In genomic region chr10:60807531-60808185, GRCm38 (mm10) we compare ENCODE assay signal across 8 mouse cellular contexts. TPM values are rescaled to one million over a fixed set of nuclear protein-coding genes. Genes with fewer than 3 reads are reported as not detected.
DNase-seq lines count a peak whose midpoint lies in the region; ATAC-seq and TF ChIP-seq lines count a peak whose summit lies in the region.

No protein-coding gene starts in this region.

- H3K27ac ChIP-seq in cortical plate, adult 2 months (ENCODE audit: insufficient read depth, low read length): 0 out of 2 replicates have a peak overlapping the region, but pooled peaks have one; percentile 37
- H3K27ac ChIP-seq in heart, adult 2 months: peak overlapping the region; percentile 78
- H3K27ac ChIP-seq in intestine, postnatal 0 days (ENCODE audit: low read depth, low read length): peak overlapping the region; percentile 41
- no peak overlapping the region for H3K27ac ChIP-seq in thymus, adult 2 months (ENCODE audit: control insufficient read depth, insufficient read depth, low read length)

- 0 out of 2 replicates have a peak overlapping the region, but pooled peaks have one; percentile 9 for H3K4me2 ChIP-seq in intestine, postnatal 0 days (replicated peaks; ENCODE audit: low read depth)

- DNase-seq in heart, adult 2 months: peak; percentile 81 to 87
- DNase-seq in lung, postnatal 4 days: peak; percentile 74 to 90
- DNase-seq in left cerebral cortex, adult 9 months (ENCODE audit: low spot score in 2 of 2): no peak
- no peak for DNase-seq in thymus, postnatal 14 days
- DNase-seq in thymus, adult 2 months: no peak

- H3K4me1 ChIP-seq in cortical plate, adult 2 months (ENCODE audit: control insufficient read depth, insufficient read depth, low read length): 0 out of 2 replicates have a peak, but pooled peaks cover 1% of the 10 kb centered on the region
- peaks cover 42% of the 10 kb centered on the region for H3K4me1 ChIP-seq in heart, adult 2 months (ENCODE audit: control insufficient read depth, insufficient read depth, low read length)
- H3K4me1 ChIP-seq in intestine, postnatal 0 days (replicated peaks; ENCODE audit: control insufficient read depth, insufficient read depth, low read length): 0 out of 2 replicates have a peak, but pooled peaks cover 5% of the 10 kb centered on the region
- no peaks in the 10 kb centered on the region for H3K4me1 ChIP-seq in thymus, adult 2 months (replicated peaks; ENCODE audit: control insufficient read depth, insufficient read depth, low read length)

- intact Hi-C loops in heart, adult 2 months (cut with DNase I): loop anchor here (2.0 kb wide), 1 partner anchor 23 kb away; the partner anchor contains the start of gene Unc5b

- H3ac ChIP-seq in C2C12 (ENCODE audit: control insufficient read depth, insufficient read length, low read depth): peak overlapping the region; percentile 69

- H3K9me3 ChIP-seq in intestine, postnatal 0 days (ENCODE audit: control insufficient read depth): no peaks in the 10 kb centered on the region

- 22% methylated on average over 22 of the region's 22 CpGs for WGBS in heart, adult 2 months
- 47% methylated on average over 22 of the region's 22 CpGs for WGBS in intestine, postnatal 0 days
- 8% methylated on average over 22 of the region's 22 CpGs for WGBS in thymus, adult 2 months

- no peak overlapping the region for H3K4me3 ChIP-seq in C2C12 (ENCODE audit: insufficient read depth, poor library complexity, severe bottlenecking)
- no peak overlapping the region for H3K4me3 ChIP-seq in cortical plate, adult 2 months (ENCODE audit: insufficient read depth, low read length)
- no peak overlapping the region for H3K4me3 ChIP-seq in heart, adult 2 months
- no peak overlapping the region for H3K4me3 ChIP-seq in intestine, postnatal 0 days (ENCODE audit: low read depth, low read length)
- H3K4me3 ChIP-seq in thymus, adult 2 months (ENCODE audit: control insufficient read depth, insufficient read depth, low read length): no peak overlapping the region

- peaks cover 43% of the 10 kb centered on the region for H3K36me3 ChIP-seq in C2C12 (ENCODE audit: control insufficient read depth, insufficient read depth)
- H3K36me3 ChIP-seq in heart, adult 2 months (ENCODE audit: control insufficient read depth, insufficient read depth, low read length): no peaks in the 10 kb centered on the region
- H3K36me3 ChIP-seq in intestine, postnatal 0 days (ENCODE audit: control insufficient read depth, insufficient read depth): no peaks in the 10 kb centered on the region
- no peaks in the 10 kb centered on the region for H3K36me3 ChIP-seq in thymus, adult 2 months (ENCODE audit: control insufficient read depth, insufficient read depth, low read length)

- peaks cover 95% of the 10 kb centered on the region for H3K79me3 ChIP-seq in C2C12 (ENCODE audit: low read depth)

- no peak for TF ChIP-seq POLR2A in cortical plate, adult 2 months (IDR thresholded peaks at IDR 0.05; ENCODE audit: extremely low read depth, insufficient read depth, low read length)
- peak; percentile 51; the same call in 1 of the 2 replicates for TF ChIP-seq POLR2A in heart, adult 2 months (IDR thresholded peaks at IDR 0.05; ENCODE audit: insufficient read depth, low read depth, low read length)
- no peak for TF ChIP-seq POLR2A in thymus, adult 2 months (IDR thresholded peaks at IDR 0.05; ENCODE audit: control insufficient read depth, extremely low read depth, insufficient read depth, low read length, poor library complexity)

- H3K9ac ChIP-seq in heart, adult 2 months (ENCODE audit: low read depth, low read length): peak overlapping the region; percentile 56
- H3K9ac ChIP-seq in intestine, postnatal 0 days (ENCODE audit: low read depth, low read length): no peak overlapping the region

- ATAC-seq in intestine, postnatal 0 days: no peak

- H3K79me2 ChIP-seq in C2C12 (ENCODE audit: control insufficient read depth, insufficient read depth): peaks cover 100% of the 10 kb centered on the region
- H3K79me2 ChIP-seq in heart, adult 2 months (replicated peaks; ENCODE audit: control insufficient read depth, insufficient read depth, low read length): no peaks in the 10 kb centered on the region

- H3K27me3 ChIP-seq in C2C12 (ENCODE audit: control insufficient read depth, insufficient read depth, insufficient read length): no peaks in the 10 kb centered on the region
- no peaks in the 10 kb centered on the region for H3K27me3 ChIP-seq in heart, adult 2 months (ENCODE audit: control insufficient read depth, insufficient read depth, low read length)
- H3K27me3 ChIP-seq in intestine, postnatal 0 days (replicated peaks; ENCODE audit: control insufficient read depth, insufficient read depth, low read length): no peaks in the 10 kb centered on the region
- H3K27me3 ChIP-seq in thymus, adult 2 months (ENCODE audit: control insufficient read depth, insufficient read depth, low read length): no peaks in the 10 kb centered on the region

- peak; percentile 96 for TF ChIP-seq EP300 in heart, adult 2 months (IDR thresholded peaks at IDR 0.05; ENCODE audit: insufficient read depth, low read depth, low read length)

- TF ChIP-seq CTCF in C2C12 (IDR thresholded peaks at IDR 0.05; ENCODE audit: control insufficient read depth, insufficient read depth, insufficient read length): no peak
- TF ChIP-seq CTCF in cortical plate, adult 2 months (IDR thresholded peaks at IDR 0.05; ENCODE audit: extremely low read depth, insufficient read depth, low read length): no peak
- no peak for TF ChIP-seq CTCF in heart, adult 2 months (IDR thresholded peaks at IDR 0.05)
- no peak for TF ChIP-seq CTCF in intestine, postnatal 0 days (IDR thresholded peaks at IDR 0.05; ENCODE audit: low read depth)
- no peak for TF ChIP-seq CTCF in thymus, adult 2 months (IDR thresholded peaks at IDR 0.05; ENCODE audit: borderline replicate concordance, control insufficient read depth, extremely low read depth, insufficient read depth, low read length, poor library complexity)

TF ChIP-seq in C2C12, 6 proteins besides CTCF, POLR2A, EP300 and RAD21:
- TF ChIP-seq MYOD1 (IDR thresholded peaks at IDR 0.05; ENCODE audit: control insufficient read depth, insufficient read length, low read depth) (no peak), MAX (IDR thresholded peaks at IDR 0.05) (peak; percentile 75)

RNA-seq across cellular contexts. Expression of gene Unc5b, which starts 23.7 kb away (rescaled TPM):
- polyA plus RNA-seq in C2C12 (2012; fragmentation: generic; extraction: Trizol): 142 TPM
- polyA plus RNA-seq in cortical plate, adult 2 months (2012; rRNA removed): 9.2 and 9.8 TPM in 2 replicates
- 10 to 100 TPM; 11.0 to 12.6 TPM for total RNA-seq in heart, adult 2 months (2021)
- polyA plus RNA-seq in heart, adult 2 months (2012; rRNA removed): 12.2 and 15.0 TPM in 2 replicates
- polyA plus RNA-seq in intestine, postnatal 0 days (2015; fragmentation: Nextera tagmentation; extraction: Ambion mirVana): 2.5 and 2.6 TPM in 2 replicates
- polyA plus RNA-seq in thymus, adult 2 months (2012; rRNA removed): 3.6 and 4.0 TPM in 2 replicates

RNA-seq across cellular contexts. Expression of gene Slc29a3, which starts 55.1 kb away (rescaled TPM):
- polyA plus RNA-seq in C2C12 (2012; fragmentation: generic; extraction: Trizol): 4.4 TPM
- polyA plus RNA-seq in cortical plate, adult 2 months (2012; rRNA removed): 8.4 and 8.5 TPM in 2 replicates
- 1 to 10 TPM; 4.1 to 5.6 TPM for total RNA-seq in heart, adult 2 months (2021)
- 3.9 and 4.9 TPM in 2 replicates for polyA plus RNA-seq in heart, adult 2 months (2012; rRNA removed)
- polyA plus RNA-seq in intestine, postnatal 0 days (2015; fragmentation: Nextera tagmentation; extraction: Ambion mirVana): 6.3 and 7.9 TPM in 2 replicates
- polyA plus RNA-seq in thymus, adult 2 months (2012; rRNA removed): 33.9 and 43.2 TPM in 2 replicates

Comparison
In these comparisons a context has a peak if more than half of its experiments do, and no peak if none do; other contexts are left out.
1. DNase-seq: peak in heart, adult 2 months (2 of 2) and lung, postnatal 4 days (2 of 2); none in left cerebral cortex, adult 9 months (0 of 2), thymus, postnatal 14 days (single experiment) and thymus, adult 2 months (single experiment).